15 mouse cellular contexts compared by ENCODE assay signal in genomic region chr5:74601171-74601570, GRCm38 (mm10).
"Had no signal": no experiment of that assay in that cellular context is flagged by ENCODE, and none has a peak within 500 bp of the region (broad histone marks: within the 10 kb centered on the region; RNA-seq: fewer than 3 reads in every experiment).

No protein-coding gene starts in this region.

- H3K9me3 ChIP-seq: limb, embryonic 12.5 days; liver, embryonic 13.5 days; megakaryocyte, embryonic 14.5 days; midbrain, embryonic 15.5 days; neural tube, embryonic 12.5 days had no signal

- DNase-seq: kidney, adult 8-10 months; layer of hippocampus, adult 9-11 months; layer of hippocampus, postnatal 36 days; liver; liver, embryonic 13.5 days; liver, postnatal 0 days; thymus, adult 18-20 months; thymus, postnatal 14 days had no signal

- H3K4me2 ChIP-seq: limb, embryonic 12.5 days; liver, embryonic 13.5 days; midbrain, embryonic 11.5 days; midbrain, embryonic 15.5 days; neural tube, embryonic 12.5 days had no signal

- H3K9ac ChIP-seq: limb, embryonic 12.5 days; liver, embryonic 13.5 days; liver, postnatal 0 days; midbrain, embryonic 15.5 days; neural tube, embryonic 12.5 days had no signal

- ATAC-seq: liver, postnatal 0 days; lung, postnatal 0 days; midbrain, embryonic 15.5 days had no signal

- H3K27me3 ChIP-seq: limb, embryonic 12.5 days; liver, embryonic 13.5 days; midbrain, embryonic 15.5 days; neural tube, embryonic 12.5 days had no signal

- H3K4me1 ChIP-seq: liver, embryonic 13.5 days; megakaryocyte, embryonic 14.5 days; midbrain, embryonic 15.5 days; neural tube, embryonic 12.5 days had no signal

- H3K27ac ChIP-seq: limb, embryonic 12.5 days; liver, embryonic 13.5 days; macrophage; midbrain, embryonic 15.5 days; neural tube, embryonic 12.5 days had no signal

- H3K4me3 ChIP-seq: limb, embryonic 12.5 days; liver, embryonic 13.5 days; megakaryocyte, embryonic 14.5 days; midbrain, embryonic 15.5 days; neural tube, embryonic 12.5 days had no signal
